Mouse (Mus musculus) cerebellum, adult 2 months (tissue): ENCODE data around the gene Mapk9.

Source experiments
- CTCF ChIP-seq: fragments of 200-500 bp; IDR thresholded peaks from 2 replicates; pipeline ENCODE4 v1.5.1; 2011; ENCODE audit warnings: low read depth, mild to moderate bottlenecking, control low read depth, low read length, moderate library complexity, borderline replicate concordance; ENCODE audit not compliant: insufficient read depth
- POLR2A ChIP-seq: fragments of 200-500 bp; IDR thresholded peaks from 2 replicates; pipeline ENCODE4 v1.6.1; 2011; ENCODE audit warnings: low read length, control low read depth, borderline replicate concordance; ENCODE audit not compliant: insufficient read depth

DNA sequence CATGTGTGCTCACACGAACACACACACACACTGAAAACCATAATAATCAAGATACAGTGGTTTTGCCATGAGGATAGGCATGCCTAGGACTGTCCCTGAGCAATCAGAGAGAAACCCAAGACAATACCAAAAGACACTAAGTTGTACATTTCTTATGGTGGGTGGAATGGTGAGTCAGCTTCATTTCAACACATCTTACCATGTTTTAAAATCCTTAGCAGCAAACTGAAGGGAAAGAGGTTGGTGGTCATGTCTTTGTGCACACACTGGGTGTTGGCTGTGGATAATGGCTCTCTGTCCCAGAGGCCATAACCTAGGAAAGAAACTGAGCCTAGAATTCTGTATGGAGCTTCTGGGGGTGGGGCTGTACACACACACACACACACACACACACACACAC, 87.3 kb downstream of the Mapk9 start:
- TF ChIP-seq CTCF (no peak), POLR2A (no peak)
